Mouse (Mus musculus) small intestine, adult 2 months (tissue): ENCODE measurements around the gene Inafm1.

Experiments used
- CTCF ChIP-seq: fragments of 200-500 bp; IDR thresholded peaks from 2 replicates; pipeline ENCODE4 v1.5.1; 2012; ENCODE audit warnings: low read depth, mild to moderate bottlenecking, control low read depth, inconsistent platforms, low read length, moderate library complexity, mixed read lengths; ENCODE audit not compliant: insufficient replicate concordance, insufficient read length; ENCODE audit errors: extremely low read depth
- POLR2A ChIP-seq: fragments of 200-500 bp; IDR thresholded peaks from 2 replicates; pipeline ENCODE4 v1.6.1; 2012; ENCODE audit warnings: low read depth, mild to moderate bottlenecking, control low read depth, inconsistent platforms, low read length, moderate library complexity

DNA sequence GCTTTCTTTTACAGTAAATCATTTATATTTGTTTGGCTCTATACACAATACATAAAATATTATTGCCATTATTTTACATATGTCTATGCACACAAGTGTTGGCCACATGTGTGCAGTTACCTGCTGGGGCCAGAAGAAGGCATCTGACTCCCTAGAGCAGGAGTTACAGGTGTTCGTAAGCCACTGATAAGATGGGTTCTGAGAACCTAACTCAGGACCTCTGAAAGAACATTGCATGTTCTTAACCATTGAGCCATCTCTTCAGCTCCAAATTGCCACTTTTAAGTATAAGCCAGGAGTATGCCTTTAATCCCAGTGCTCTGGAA, 32.5 kb downstream of the Inafm1 start:
- TF ChIP-seq POLR2A (no peak), CTCF (no peak)
